Mouse (Mus musculus): Measurements from ENCODE around the gene Zfp936. TPM values are rescaled to one million over a fixed set of nuclear protein-coding genes. Genes with fewer than 3 reads are reported as not detected.
"Not testable (repeated sequence)": the region's sequence is repeated elsewhere in the genome, so short reads cannot be mapped to it uniquely, and the experiment has no call there.

The Zfp936 gene
- not detected in 2 replicates for total RNA-seq (2017)

- ATAC-seq (ENCODE audit: extremely low read depth, insufficient number of reproducible peaks, low FRiP score, poor library complexity, severe bottlenecking): not testable (repeated sequence)
Measured at GRCm38 (mm10) chr7:43113929-43114328, at the start of gene Zfp936. Zfp936 (plus strand) TSS chr7:43114229.

- no peak for ATAC-seq (ENCODE audit: extremely low read depth, insufficient number of reproducible peaks, low FRiP score, poor library complexity, severe bottlenecking)
Measured at GRCm38 (mm10) chr7:43077831-43078230, 36.2 kb upstream of the Zfp936 start.

- not testable (repeated sequence) for ATAC-seq (ENCODE audit: extremely low read depth, insufficient number of reproducible peaks, low FRiP score, poor library complexity, severe bottlenecking)
Measured at GRCm38 (mm10) chr7:43128691-43129090, 14.7 kb downstream of the Zfp936 start.

GRCm38 (mm10) chr7:43164121-43164520 lies 50.1 kb downstream of the Zfp936 start:
- not testable (repeated sequence) for ATAC-seq (ENCODE audit: extremely low read depth, insufficient number of reproducible peaks, low FRiP score, poor library complexity, severe bottlenecking)

GRCm38 (mm10) chr7:43167101-43167500 lies 53.1 kb downstream of the Zfp936 start:
- not testable (repeated sequence) for ATAC-seq (ENCODE audit: extremely low read depth, insufficient number of reproducible peaks, low FRiP score, poor library complexity, severe bottlenecking)

- not testable (repeated sequence) for ATAC-seq (ENCODE audit: extremely low read depth, insufficient number of reproducible peaks, low FRiP score, poor library complexity, severe bottlenecking)
Measured at GRCm38 (mm10) chr7:43167811-43168210, 53.8 kb downstream of the Zfp936 start.

GRCm38 (mm10) chr7:43168212-43168611 lies 54.2 kb downstream of the Zfp936 start:
- ATAC-seq (ENCODE audit: extremely low read depth, insufficient number of reproducible peaks, low FRiP score, poor library complexity, severe bottlenecking): not testable (repeated sequence)

GRCm38 (mm10) chr7:43177003-43177702 lies 63.1 kb downstream of the Zfp936 start:
- no peak for ATAC-seq (ENCODE audit: extremely low read depth, insufficient number of reproducible peaks, low FRiP score, poor library complexity, severe bottlenecking)

- ATAC-seq (ENCODE audit: extremely low read depth, insufficient number of reproducible peaks, low FRiP score, poor library complexity, severe bottlenecking): not testable (repeated sequence)
Measured at GRCm38 (mm10) chr7:43213781-43214180, 99.8 kb downstream of the Zfp936 start.

Other genes with a start within 250 kb of the Zfp936 start
- 0.12 TPM in 1 of 2 replicates, not detected in the other for gene Gm2381, start 247.0 kb upstream of the Zfp936 start, total RNA-seq (2017)
- under 0.01 TPM in 1 of 2 replicates, not detected in the other for gene Vmn2r63, start 180.4 kb upstream of the Zfp936 start, total RNA-seq (2017)
- not detected in 2 replicates for gene Gm9268, start 95.5 kb upstream of the Zfp936 start, total RNA-seq (2017)
- 46.8 TPM in 2 replicates for gene Zfp715, start 199.1 kb downstream of the Zfp936 start, total RNA-seq (2017)
- 27.1 and 32.2 TPM in 2 replicates for gene Siglecf, start 237.1 kb downstream of the Zfp936 start, total RNA-seq (2017)